Mouse (Mus musculus) thymus, adult 2 months (tissue): Measurements from ENCODE around the gene Kcnq5. TPM values are rescaled to one million over a fixed set of nuclear protein-coding genes. Genes with fewer than 3 reads are reported as not detected.

Source experiments
- DNase-seq: peaks from one replicate; pipeline ENCODE4 v3.0.0; 2021
- H3K27ac ChIP-seq: fragments of 200-500 bp; 2 replicates; pipeline ENCODE4 v1.5.1; 2012; ENCODE audit warnings: low read length, control low read depth; ENCODE audit not compliant: control insufficient read depth, insufficient read depth
- H3K27me3 ChIP-seq: fragments of 200-500 bp; 2 replicates; pipeline ENCODE4 v1.6.1; 2012; ENCODE audit warnings: mild to moderate bottlenecking, low read length, moderate library complexity, mixed read lengths; ENCODE audit not compliant: control insufficient read depth, insufficient read depth
- H3K36me3 ChIP-seq: fragments of 200-500 bp; 2 replicates; pipeline ENCODE4 v1.6.1; 2012; ENCODE audit warnings: mild to moderate bottlenecking, low read length, moderate library complexity; ENCODE audit not compliant: control insufficient read depth, insufficient read depth
- H3K4me1 ChIP-seq: fragments of 200-500 bp; replicated peaks from 2 replicates; pipeline ENCODE4 v1.6.1; 2012; ENCODE audit warnings: low read length; ENCODE audit not compliant: control insufficient read depth, insufficient read depth
- H3K4me3 ChIP-seq: fragments of 200-500 bp; 2 replicates; pipeline ENCODE4 v1.5.1; 2012; ENCODE audit warnings: mild to moderate bottlenecking, low read length, control low read depth, moderate library complexity; ENCODE audit not compliant: control insufficient read depth, insufficient read depth
- CTCF ChIP-seq: fragments of 200-500 bp; IDR thresholded peaks from 2 replicates; pipeline ENCODE4 v1.5.1; 2012; ENCODE audit warnings: mild to moderate bottlenecking, control low read depth, low read length, moderate library complexity, borderline replicate concordance; ENCODE audit not compliant: control insufficient read depth, poor library complexity, insufficient read depth; ENCODE audit errors: extremely low read depth
- POLR2A ChIP-seq: fragments of 200-500 bp; IDR thresholded peaks from 2 replicates; pipeline ENCODE4 v1.6.1; 2012; ENCODE audit warnings: mild to moderate bottlenecking, low read length, control low read depth, moderate library complexity; ENCODE audit not compliant: control insufficient read depth, poor library complexity, insufficient read depth; ENCODE audit errors: extremely low read depth
- WGBS: fragments of 180-500 bp; shearing (Covaris S2); methylation state at CpG from one replicate; pipeline ENCODE4 v1.1.7; 2018; 5-methylcytosine and 5-hydroxymethylcytosine counted together
- polyA plus RNA-seq: library from polyadenylated mRNA; depleted of rRNA; stranded (reverse); fragments of >200 nt; gene quantifications from 2 replicates; pipeline ENCODE4 v1.2.3, GENCODE M21; 2012

The Kcnq5 gene
- polyA plus RNA-seq, 1 experiment, result 0.62 TPM

DNA sequence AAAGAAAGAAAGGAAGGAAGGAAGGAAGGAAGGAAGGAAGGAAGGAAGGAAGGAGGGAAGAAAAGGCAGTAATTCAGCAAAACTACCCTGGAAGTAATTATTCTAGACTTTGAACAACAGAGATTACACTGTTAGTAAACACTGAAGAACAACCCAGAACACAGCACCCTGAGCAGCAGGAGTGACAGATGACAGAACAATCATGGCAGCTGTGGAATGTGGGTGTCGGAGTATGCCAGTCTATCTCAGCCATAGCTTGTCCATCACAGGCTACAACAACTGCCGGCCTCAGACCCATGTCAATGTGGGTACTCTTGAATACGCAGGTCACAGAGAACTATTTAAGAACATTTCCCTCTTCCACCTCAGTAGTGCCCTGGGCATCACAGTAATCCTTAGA lies 530.1 kb downstream of the Kcnq5 start:
- DNase-seq, result no peak
- no peaks in the 10 kb centered on the region for H3K4me1 ChIP-seq
- H3K36me3 ChIP-seq, result no peaks in the 10 kb centered on the region
- H3K27ac ChIP-seq, result no peak overlapping the region
- H3K27me3 ChIP-seq, result no peaks in the 10 kb centered on the region
- TF ChIP-seq CTCF (no peak), POLR2A (no peak)
- 98% methylated on average over 3 of the region's 3 CpGs for WGBS
- no peak overlapping the region for H3K4me3 ChIP-seq

DNA sequence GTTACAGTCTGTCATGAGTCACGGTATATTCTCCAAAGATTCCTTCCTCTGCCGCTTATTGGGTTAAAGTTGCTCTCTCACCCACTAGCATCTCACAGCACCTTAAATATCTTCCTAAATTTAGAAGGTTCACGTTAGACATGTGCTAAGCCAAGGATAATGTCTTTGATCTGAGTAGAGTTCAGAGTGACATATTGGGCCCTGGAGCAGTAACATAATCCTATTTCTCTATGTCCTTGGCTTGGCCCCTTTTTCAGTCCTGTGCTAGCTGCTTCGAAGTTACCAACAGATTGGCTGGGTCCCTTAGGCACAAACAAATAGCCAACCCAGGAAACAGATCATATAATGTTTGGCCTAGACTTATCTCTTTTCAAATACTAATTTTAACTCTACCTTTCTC lies 533.7 kb downstream of the Kcnq5 start:
- no peak overlapping the region for H3K27ac ChIP-seq
- H3K36me3 ChIP-seq, result no peaks in the 10 kb centered on the region
- no peaks in the 10 kb centered on the region for H3K27me3 ChIP-seq
- WGBS, result 96% methylated on average over 4 of the region's 4 CpGs
- H3K4me3 ChIP-seq, result no peak overlapping the region
- TF ChIP-seq POLR2A (no peak), CTCF (no peak)
- DNase-seq, result no peak
- H3K4me1 ChIP-seq, result no peaks in the 10 kb centered on the region

DNA sequence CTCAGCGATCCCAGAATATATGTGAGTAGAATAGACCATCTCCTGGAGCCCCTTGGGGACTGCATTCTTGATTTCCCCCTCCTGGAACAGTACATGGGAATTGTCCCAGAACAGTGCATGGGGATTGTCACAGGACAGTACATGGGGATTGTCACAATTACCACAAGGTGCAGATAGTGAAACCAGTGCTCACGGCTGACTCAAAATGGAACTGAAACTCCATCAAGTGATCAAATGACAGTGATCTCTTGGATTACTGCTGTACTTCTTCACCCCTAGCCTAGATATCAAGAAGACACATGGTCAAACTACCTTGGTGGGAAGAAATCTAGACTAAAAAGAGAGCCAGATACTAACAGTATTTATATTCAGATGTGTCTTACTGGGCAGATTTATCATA lies 536.1 kb downstream of the Kcnq5 start:
- 94% methylated on average over 2 of the region's 2 CpGs for WGBS

DNA sequence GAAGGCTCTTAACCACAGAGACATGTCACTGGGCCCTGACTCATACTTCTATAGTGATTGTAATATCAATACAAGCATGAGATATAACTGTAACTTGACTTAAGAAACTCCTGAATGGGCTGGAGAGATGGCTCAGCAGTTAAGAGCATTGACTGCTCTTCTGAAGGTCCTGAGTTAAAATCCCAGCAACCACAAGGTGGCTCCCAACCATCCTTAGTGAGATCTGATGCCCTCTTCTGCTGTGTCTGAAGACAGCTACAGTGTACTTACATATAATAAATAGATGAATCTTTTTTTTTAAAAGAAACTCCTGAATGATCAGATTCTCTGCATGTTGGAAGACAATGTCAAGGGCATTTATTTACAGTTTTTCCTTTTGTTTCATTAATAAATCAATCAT lies 542.4 kb downstream of the Kcnq5 start:
- TF ChIP-seq POLR2A, result no peak
- no peak for TF ChIP-seq CTCF
- H3K27me3 ChIP-seq, result no peaks in the 10 kb centered on the region
- no peak overlapping the region for H3K27ac ChIP-seq
- DNase-seq, result peak; percentile 21
- no peaks in the 10 kb centered on the region for H3K4me1 ChIP-seq
- no peak overlapping the region for H3K4me3 ChIP-seq
- H3K36me3 ChIP-seq, result no peaks in the 10 kb centered on the region

More for the DNA sequence above, 536.1 kb downstream of the Kcnq5 start:
- no peaks in the 10 kb centered on the region for H3K36me3 ChIP-seq
- no peaks in the 10 kb centered on the region for H3K4me1 ChIP-seq
- TF ChIP-seq POLR2A (no peak), CTCF (no peak)
- DNase-seq, result no peak
- H3K27me3 ChIP-seq, result no peaks in the 10 kb centered on the region
- no peak overlapping the region for H3K27ac ChIP-seq
- H3K4me3 ChIP-seq, result no peak overlapping the region

DNA sequence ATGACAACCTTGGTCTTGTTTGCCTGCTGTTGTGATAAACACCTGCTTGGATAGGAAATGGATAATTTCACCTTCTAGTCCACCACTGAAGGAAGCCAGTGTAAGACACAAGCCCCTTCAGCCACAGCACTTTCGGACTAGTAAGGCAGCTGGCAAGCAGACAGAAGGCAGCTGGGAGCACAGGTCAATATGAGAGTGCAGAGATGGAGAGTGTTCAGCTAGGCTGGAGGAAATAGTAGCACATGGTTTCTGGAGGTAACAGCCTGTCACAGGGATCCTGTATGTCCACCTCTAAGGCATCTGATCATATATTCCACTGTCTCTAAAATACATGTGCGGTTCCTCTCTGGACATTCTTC lies 549.6 kb downstream of the Kcnq5 start:
- WGBS, result 94% methylated on average over 2 of the region's 2 CpGs
- TF ChIP-seq POLR2A, result no peak
- no peak for TF ChIP-seq CTCF
- Histone ChIP-seq H3K4me1 (no peaks in the 10 kb centered on the region), H3K27ac (no peak overlapping the region), H3K4me3 (no peak overlapping the region), H3K36me3 (no peaks in the 10 kb centered on the region), H3K27me3 (no peaks in the 10 kb centered on the region)
- no peak for DNase-seq

DNA sequence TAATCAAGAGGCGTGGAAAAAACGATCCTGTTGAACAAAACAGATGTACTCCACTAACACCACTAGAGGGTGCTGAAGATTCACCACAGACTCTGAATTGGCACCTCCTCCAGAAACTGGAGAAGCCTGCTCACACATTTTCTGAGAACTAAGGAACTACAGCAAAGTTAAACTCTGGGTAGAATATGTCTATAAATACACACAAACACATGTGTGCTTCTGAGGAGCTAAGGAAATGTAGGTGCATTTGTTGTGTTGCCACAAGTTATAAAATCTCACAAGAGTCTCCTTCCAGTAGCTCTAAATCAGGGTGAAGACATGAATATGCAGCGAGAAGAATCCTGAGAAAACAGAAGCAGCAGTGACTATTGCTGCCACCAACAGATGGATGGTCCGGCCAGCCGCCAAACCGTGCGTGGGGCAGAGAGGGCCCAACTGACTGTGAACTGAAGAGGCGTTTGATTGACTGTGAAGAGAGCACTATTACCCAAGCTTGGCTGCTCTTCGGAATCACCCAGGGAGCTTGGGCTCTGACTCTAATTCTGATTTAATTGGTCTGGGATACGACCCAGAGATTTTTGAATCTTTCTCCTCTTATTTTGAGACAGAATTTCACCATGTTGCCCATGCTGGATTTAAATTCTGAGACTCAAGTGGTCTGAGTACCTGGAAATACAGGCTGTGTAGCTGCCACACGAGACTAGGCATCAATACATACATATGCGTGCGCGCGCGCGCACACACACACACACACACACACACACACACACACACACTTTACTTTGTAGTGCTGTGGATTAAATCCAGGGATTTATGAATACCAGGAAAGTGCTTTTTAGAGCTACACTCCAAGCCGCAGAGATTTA lies 550.2 kb downstream of the Kcnq5 start:
- no peak overlapping the region for H3K27ac ChIP-seq
- no peaks in the 10 kb centered on the region for H3K36me3 ChIP-seq
- H3K4me3 ChIP-seq, result no peak overlapping the region
- no peaks in the 10 kb centered on the region for H3K27me3 ChIP-seq
- DNase-seq, result peak; percentile 34
- WGBS, result 78% methylated on average over 18 of the region's 18 CpGs
- H3K4me1 ChIP-seq, result no peaks in the 10 kb centered on the region
- no peak for TF ChIP-seq POLR2A
- no peak for TF ChIP-seq CTCF

DNA sequence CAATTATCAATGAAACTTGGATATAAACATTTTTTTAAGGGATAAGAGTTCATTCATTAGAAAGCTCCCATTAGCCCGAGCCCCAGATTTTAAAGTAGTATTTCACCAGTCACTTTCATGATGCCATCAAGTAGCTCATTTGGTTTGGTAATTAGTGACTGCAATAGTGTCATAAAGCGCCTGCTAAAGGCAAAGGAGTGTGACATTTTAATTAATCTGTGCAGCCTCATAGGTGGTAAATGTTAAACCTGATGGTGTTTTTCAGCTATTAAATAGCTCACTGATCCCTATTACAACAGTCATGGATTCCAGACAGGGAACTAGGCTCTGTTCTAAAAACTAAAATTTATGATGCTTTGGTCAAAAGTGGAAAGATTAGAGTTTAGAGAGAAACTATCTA lies 554.5 kb downstream of the Kcnq5 start:
- TF ChIP-seq POLR2A (no peak), CTCF (no peak)
- Histone ChIP-seq H3K27ac (no peak overlapping the region), H3K4me3 (no peak overlapping the region), H3K27me3 (no peaks in the 10 kb centered on the region), H3K4me1 (no peaks in the 10 kb centered on the region), H3K36me3 (no peaks in the 10 kb centered on the region)
- DNase-seq, result no peak
- 95% methylated on average over 2 of the region's 2 CpGs for WGBS
